Mouse (Mus musculus): ENCODE data around the gene Suclg2.

DNA sequence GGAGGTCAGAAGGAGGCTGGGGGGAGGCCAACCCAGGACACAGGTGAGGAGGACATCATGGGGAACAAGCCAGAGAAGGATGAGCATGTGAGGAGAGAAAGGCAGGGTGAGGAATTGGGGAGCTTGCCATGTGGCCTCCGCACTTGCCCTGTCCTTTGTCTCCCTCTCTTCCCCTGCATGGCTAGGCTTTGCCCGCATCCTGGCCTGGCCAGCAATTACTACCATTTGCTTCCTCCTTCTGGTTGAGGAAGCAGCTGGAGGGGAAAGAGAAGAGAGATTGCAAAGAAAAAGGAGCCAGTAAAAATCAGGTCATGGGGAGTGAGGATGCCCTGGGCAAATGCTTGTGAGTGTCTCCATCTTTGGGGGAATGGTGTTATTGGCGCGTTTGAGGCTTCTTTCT lies 234.9 kb downstream of the Suclg2 start:
- TF ChIP-seq CTCF (IDR thresholded peaks at IDR 0.05; ENCODE audit: extremely low read depth, insufficient read depth, insufficient read length, insufficient replicate concordance) (no peak), POLR2A (IDR thresholded peaks at IDR 0.05; ENCODE audit: low read depth, low read length) (no peak)

Measured in spleen, adult 2 months (tissue).